Mouse (Mus musculus) forelimb bud, embryonic 11.5 days (tissue): Measurements from ENCODE around the gene Gm7075.
A peak's percentile ranks its signal among the peaks of the same experiment; 100 is the strongest.
"Not testable (repeated sequence)": the region's sequence is repeated elsewhere in the genome, so short reads cannot be mapped to it uniquely, and the experiment has no call there.

Experiments used
- DNase-seq: peaks from one replicate; pipeline ENCODE4 v3.0.0-alpha.2; 2012; ENCODE audit warnings: low read depth, low spot score

Gm7075 gene

DNA sequence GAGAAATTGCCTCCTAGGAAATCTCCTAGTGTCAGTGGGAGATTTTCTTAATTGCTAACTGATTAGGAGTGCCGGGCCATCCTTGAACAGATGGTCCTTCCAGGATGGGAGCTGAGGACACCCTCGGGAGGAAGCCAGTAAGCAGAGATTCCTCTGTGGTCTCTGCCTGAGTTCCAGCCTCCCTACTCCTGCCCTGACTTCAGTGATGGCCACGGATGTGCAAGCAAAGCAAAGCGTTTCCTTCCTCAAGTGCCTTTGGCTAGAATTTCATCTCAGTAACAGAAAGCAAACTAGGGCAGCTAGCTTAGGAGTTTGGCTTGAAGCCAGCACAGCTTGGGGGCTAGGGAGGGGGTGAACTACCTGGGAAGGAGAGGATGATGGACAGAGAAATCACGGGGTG is 4.5 kb downstream of the Gm7075 start:
- no peak for DNase-seq

DNA sequence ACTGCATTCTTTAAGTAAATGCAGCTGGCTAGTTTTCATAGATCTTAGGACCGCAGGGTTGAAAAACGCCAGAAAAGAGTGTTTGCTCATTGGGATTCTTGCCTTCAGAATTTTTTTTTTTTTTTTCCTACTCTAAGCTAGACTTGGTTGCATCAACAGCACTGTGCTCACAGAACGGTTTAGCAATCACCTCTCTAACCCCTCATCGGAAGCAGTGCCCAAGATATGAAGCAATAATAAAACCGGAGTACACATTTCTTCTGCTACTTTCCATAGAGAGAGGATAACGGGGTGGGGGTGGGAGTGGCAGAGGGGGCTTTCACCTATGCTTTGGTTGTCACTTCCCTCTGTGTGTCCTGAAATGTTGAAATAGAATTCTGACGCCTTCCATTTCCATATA is 5.7 kb downstream of the Gm7075 start:
- DNase-seq = no peak

DNA sequence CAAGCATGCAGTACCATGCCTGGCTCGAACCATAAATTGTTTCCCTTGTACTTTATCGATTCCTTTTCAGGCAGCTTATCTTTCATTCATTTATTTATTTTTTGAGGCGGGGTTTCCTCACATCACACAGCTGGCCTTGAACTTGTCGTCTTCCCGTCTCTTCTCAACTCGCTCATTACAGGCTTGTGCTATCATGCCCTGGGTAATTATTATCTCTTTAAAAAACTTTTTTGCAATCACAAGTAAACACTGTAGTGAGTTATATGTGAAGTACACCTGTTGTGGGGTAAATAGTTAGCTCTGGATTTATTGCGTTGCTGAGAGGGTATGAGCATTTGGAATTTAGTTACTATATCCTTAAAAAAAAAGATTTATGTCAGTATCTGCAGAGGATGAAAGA is 6.3 kb downstream of the Gm7075 start:
- DNase-seq = no peak

GRCm38 (mm10) chr10:63412756-63413155 is 8.8 kb downstream of the Gm7075 start:
- DNase-seq = no peak

DNA sequence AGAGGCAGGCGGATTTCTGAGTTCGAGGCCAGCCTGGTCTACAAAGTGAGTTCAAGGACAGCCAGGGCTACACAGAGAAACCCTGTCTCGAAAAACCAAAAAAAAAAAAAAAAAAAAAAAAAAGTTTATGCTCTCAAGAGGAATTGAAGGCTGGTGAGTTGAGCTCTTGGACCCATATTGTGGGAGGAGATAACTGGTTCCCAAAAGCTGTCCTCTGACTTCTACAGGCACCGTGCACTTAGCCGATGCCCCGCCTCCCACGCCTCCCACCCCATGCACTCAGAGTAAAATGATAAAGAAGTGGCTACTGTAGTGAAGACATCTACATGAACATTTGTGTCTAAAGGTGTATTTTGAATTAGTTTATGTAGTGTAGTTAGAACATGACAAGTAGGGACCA is 9.9 kb downstream of the Gm7075 start:
- not testable (repeated sequence) for DNase-seq

DNA sequence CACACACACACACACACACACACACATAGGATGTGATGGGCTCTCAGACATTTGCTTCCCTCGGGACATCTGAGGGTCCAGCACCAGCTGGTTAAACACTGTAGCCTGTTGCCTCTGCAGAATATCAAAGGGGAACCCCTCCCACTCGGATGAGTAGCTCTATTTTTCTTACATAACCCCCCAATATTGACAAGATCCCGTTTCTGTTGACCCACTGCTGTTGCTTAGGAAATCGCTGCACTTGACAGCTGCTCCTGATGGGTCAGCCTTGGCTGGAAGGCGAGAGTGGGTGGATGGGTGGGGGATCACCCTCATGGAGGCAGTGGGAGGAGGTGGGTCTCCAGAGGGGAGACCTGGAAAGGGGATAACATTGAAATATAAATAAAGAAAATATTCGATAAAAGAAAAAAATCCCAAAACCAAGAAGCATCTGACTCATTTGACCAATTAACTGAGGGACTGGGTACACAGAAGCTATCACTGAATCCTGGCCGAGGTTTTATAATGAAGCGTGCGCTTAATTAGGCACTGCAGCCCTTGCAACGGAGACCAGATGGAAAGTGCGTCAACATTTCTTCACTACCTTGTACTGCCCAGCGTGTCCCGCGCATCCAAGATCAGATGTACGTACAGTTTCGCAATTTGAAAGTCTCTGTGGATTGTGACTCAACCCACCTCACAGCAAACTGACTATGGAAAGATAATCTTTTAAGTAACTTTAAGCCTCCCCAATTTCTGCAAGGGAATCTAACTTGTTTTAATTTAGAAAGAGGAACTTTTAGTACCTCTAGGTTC is 11.2 kb downstream of the Gm7075 start:
- DNase-seq = no peak

- no peak for DNase-seq
Observed at GRCm38 (mm10) chr10:63403636-63404035, 18.0 kb downstream of the Gm7075 start.

DNA sequence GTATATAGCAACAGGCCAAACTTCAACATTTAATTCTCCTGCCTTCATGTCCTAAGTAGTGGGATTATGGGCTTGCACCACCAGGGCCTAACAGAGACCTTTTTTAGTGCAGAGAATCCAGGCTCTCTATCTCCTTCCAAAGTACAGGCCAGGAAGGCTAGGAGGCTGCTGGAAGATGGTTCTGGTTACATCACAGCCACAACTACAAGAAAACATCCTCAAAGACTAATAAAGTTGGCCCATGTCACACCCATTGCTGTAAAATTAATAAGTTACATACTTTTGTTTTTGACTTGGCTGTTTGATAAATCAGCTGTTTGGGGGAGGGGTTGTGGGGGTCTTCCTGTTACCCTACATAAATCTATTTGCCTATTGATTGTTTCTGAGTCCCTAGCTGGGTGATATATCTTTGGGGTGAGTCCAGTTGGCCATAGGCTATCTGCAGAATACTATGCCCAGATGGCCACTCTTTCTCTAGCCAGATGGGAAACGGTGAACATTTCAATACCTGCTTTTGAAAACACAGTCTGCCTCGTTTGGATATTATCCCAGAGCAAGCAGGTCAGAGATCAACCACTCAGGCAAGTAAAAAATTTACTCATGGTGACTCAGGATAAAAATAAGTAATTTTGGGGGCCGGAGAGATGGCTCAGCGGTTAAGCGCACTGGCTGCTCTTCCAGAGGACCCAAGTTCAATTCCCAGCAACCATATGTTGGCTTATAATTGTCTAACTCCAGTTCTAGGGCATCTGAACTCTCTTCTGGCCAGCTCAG is 18.7 kb downstream of the Gm7075 start:
- DNase-seq = no peak

DNA sequence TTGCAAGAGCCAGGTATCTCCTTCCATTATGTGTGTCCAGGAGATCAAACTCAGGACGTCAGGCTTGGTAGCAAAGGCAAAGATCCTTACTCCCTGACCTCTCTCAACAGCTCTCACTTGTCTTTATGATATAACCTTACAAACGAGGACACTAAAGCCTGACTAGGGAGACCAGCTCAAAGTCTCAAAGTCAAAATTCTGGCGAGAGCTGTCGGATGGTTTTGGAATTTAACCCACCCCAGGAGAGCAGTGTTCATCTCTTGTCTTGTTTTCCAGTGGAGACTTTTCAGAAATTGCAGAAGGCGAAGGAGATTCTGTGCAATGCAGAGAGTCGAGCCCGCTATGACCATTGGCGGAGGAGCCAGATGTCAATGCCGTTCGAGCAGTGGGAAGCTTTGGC is 24.6 kb downstream of the Gm7075 start:
- DNase-seq = no peak

DNA sequence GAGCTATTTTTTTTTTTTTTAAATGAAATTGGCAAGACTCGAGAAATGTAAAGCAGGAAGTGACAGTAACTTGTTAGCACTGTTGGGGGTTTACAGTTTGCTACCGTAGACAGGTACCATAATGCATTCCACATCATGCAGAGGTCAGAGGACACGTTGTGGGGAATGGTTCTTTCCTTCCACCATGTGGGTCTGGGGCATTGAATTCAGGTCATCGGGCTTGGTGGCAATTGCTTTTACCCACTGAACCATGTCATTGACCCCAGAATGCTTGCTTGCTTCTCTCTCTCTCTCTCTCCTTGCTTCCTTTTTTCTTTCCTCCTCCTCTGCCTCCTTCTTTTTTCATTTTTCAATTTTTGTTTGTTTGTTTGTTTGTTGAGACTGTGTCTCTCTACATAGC is 32.6 kb downstream of the Gm7075 start:
- DNase-seq = no peak

GRCm38 (mm10) chr10:63386991-63387390 is 34.6 kb downstream of the Gm7075 start:
- no peak for DNase-seq

GRCm38 (mm10) chr10:63386444-63386843 is 35.1 kb downstream of the Gm7075 start:
- DNase-seq = peak; percentile 72

DNA sequence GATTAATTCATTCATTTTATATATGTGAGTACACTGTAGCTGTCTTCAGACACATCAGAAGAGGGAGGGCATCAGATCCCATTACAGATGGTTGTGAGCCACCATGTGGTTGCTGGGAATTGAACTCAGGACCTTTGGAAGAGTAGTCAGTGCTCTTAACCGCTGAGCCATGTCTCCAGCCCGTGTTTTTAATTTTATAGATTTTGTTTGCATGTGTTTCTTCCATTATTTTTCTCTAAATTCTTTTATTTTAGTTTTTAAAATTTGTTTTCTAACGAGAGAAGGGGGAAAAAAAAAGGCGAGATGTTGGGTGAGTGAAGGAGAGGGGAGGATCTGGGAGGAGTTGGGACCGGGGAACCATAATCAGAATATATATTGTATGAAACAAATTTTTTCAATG is 35.7 kb downstream of the Gm7075 start:
- DNase-seq = not testable (repeated sequence)

- DNase-seq = peak; percentile 95
Observed at GRCm38 (mm10) chr10:63382372-63383279, 39.0 kb downstream of the Gm7075 start, which contains the start of gene Dnajc12. Gene Dnajc12 (plus strand): TSS chr10:63382443.

GRCm38 (mm10) chr10:63381498-63382280 is 39.9 kb downstream of the Gm7075 start, which contains the start of gene Sirt1:
Gene Sirt1 (minus strand): TSS chr10:63381704.
- DNase-seq = no peak

- DNase-seq = no peak
Observed at GRCm38 (mm10) chr10:63378948-63379680, 42.5 kb downstream of the Gm7075 start.

- peak; percentile 80 for DNase-seq
Observed at GRCm38 (mm10) chr10:63377468-63377867, 44.1 kb downstream of the Gm7075 start.

- no peak for DNase-seq
Observed at GRCm38 (mm10) chr10:63376303-63376702, 45.3 kb downstream of the Gm7075 start.
